Mouse (Mus musculus): ENCODE measurements at regions not wholly inside any gene's neighbourhood (a gene's known extent, or its start where the extent isn't known, plus 50 kb on each side); places are given as distances from the start of the nearest gene placed in this dataset.
"Not testable (repeated sequence)": the region's sequence is repeated elsewhere in the genome, so short reads cannot be mapped to it uniquely, and the experiment has no call there.

GRCm38 (mm10) chr6:31804468-31804867, 240.7 kb upstream of the Podxl start:
- not testable (repeated sequence) for TF ChIP-seq CTCF (IDR thresholded peaks at IDR 0.05; ENCODE audit: control insufficient read depth, insufficient read depth, low read length); POLR2A (IDR thresholded peaks at IDR 0.05; ENCODE audit: borderline replicate concordance, control insufficient read depth, low read depth, low read length)

Measured in bone marrow, adult 2 months (tissue).